Mouse (Mus musculus) forebrain, embryonic 16.5 days (tissue): Measurements from ENCODE around the gene Prkaa2. TPM values are rescaled to one million over a fixed set of nuclear protein-coding genes. Genes with fewer than 3 reads are reported as not detected.
"Not testable (repeated sequence)": the region's sequence is repeated elsewhere in the genome, so short reads cannot be mapped to it uniquely, and the experiment has no call there.

Experiments used
- ATAC-seq: fragments of 200-750 bp; cut with Nextera tagmentation; 2 replicates; pipeline ENCODE4 v1.8.0; 2017; ENCODE audit warnings: mild to moderate bottlenecking, moderate library complexity
- H3K27ac ChIP-seq: fragments of 300-500 bp; sonication (generic); 2 replicates; pipeline ENCODE4 v1.5.1; 2014; ENCODE audit warnings: low read length, control low read depth
- H3K27me3 ChIP-seq: fragments of 300-500 bp; sonication (generic); replicated peaks from 2 replicates; pipeline ENCODE4 v1.6.1; 2014; ENCODE audit warnings: low read length; ENCODE audit not compliant: control insufficient read depth, insufficient read depth
- H3K36me3 ChIP-seq: fragments of 300-500 bp; sonication (generic); 2 replicates; pipeline ENCODE4 v1.6.1; 2014; ENCODE audit not compliant: control insufficient read depth, insufficient read depth
- H3K4me1 ChIP-seq: fragments of 300-500 bp; sonication (generic); replicated peaks from 2 replicates; pipeline ENCODE4 v1.6.1; 2014; ENCODE audit warnings: low read length; ENCODE audit not compliant: control insufficient read depth, insufficient read depth
- H3K4me2 ChIP-seq: fragments of 300-500 bp; sonication (generic); 2 replicates; pipeline ENCODE4 v1.6.1; 2014; ENCODE audit warnings: mild to moderate bottlenecking, low read length, control low read depth
- H3K4me3 ChIP-seq: fragments of 300-500 bp; sonication (generic); replicated peaks from 2 replicates; pipeline ENCODE4 v1.5.1; 2014; ENCODE audit warnings: mild to moderate bottlenecking, low read length, control low read depth
- H3K9ac ChIP-seq: fragments of 300-500 bp; sonication (generic); replicated peaks from 2 replicates; pipeline ENCODE4 v1.6.1; 2014; ENCODE audit warnings: low read depth, low read length, control low read depth
- H3K9me3 ChIP-seq: fragments of 300-500 bp; sonication (generic); 2 replicates; pipeline ENCODE4 v1.6.1; 2016; ENCODE audit warnings: low read length; ENCODE audit not compliant: control insufficient read depth
- WGBS: fragments of 180-500 bp; shearing (Covaris S2); extraction: QIAGEN DNeasy Blood & Tissue Kit; methylation state at CpG from one replicate; pipeline ENCODE4 v1.1.7; 2014; 5-methylcytosine and 5-hydroxymethylcytosine counted together
- polyA plus RNA-seq: library from polyadenylated mRNA; unstranded; fragments of >200 nt; fragmentation: Nextera tagmentation; extraction: Ambion mirVana; gene quantifications from 2 replicates; pipeline ENCODE4 v1.2.1, GENCODE M21; 2015

The Prkaa2 gene
- polyA plus RNA-seq, 1 experiment from 2014 or later, result 14.4 TPM

GRCm38 (mm10) chr4:105007360-105008018, 102.2 kb downstream of the Prkaa2 start:
- Histone ChIP-seq H3K4me2 (no peak overlapping the region), H3K9me3 (no peaks in the 10 kb centered on the region), H3K4me1 (no peaks in the 10 kb centered on the region), H3K27ac (no peak overlapping the region), H3K4me3 (no peak overlapping the region), H3K36me3 (no peaks in the 10 kb centered on the region), H3K9ac (no peak overlapping the region), H3K27me3 (no peaks in the 10 kb centered on the region)
- ATAC-seq, result no peak
- WGBS, result 91% methylated on average over 4 of the region's 4 CpGs

- H3K4me1 ChIP-seq, H3K9me3 ChIP-seq, H3K27me3 ChIP-seq, H3K4me3 ChIP-seq, H3K27ac ChIP-seq, ATAC-seq, H3K4me2 ChIP-seq, H3K9ac ChIP-seq, H3K36me3 ChIP-seq: not testable (repeated sequence)
- 90% methylated on average over 11 of the region's 12 CpGs for WGBS
Observed at GRCm38 (mm10) chr4:105004649-105005048, 105.0 kb downstream of the Prkaa2 start.

DNA sequence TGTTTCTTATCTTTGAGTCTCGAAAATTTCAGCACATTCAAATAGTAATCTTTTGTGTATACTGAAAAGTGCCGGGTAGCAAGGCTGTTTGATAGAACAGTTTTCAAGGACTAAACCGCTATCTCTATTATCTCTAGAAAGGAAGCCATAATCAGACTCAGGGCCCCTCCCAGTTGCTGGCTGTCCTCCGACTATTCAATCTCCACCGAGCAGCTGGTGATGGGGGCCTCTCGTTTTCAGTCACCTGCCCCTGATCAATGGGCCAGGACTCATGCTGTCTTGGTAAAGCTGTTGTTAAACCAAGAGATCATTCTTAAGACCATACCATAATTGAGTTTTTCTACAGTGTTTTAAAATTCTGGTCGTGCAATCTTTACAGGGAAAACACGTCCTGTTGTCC, 105.6 kb downstream of the Prkaa2 start:
- Histone ChIP-seq H3K4me2 (no peak overlapping the region), H3K9me3 (no peaks in the 10 kb centered on the region), H3K27me3 (no peaks in the 10 kb centered on the region), H3K4me1 (peaks cover 7% of the 10 kb centered on the region), H3K9ac (no peak overlapping the region), H3K36me3 (no peaks in the 10 kb centered on the region), H3K27ac (no peak overlapping the region), H3K4me3 (no peak overlapping the region)
- no peak for ATAC-seq
- 60% methylated on average over 8 of the region's 8 CpGs for WGBS

DNA sequence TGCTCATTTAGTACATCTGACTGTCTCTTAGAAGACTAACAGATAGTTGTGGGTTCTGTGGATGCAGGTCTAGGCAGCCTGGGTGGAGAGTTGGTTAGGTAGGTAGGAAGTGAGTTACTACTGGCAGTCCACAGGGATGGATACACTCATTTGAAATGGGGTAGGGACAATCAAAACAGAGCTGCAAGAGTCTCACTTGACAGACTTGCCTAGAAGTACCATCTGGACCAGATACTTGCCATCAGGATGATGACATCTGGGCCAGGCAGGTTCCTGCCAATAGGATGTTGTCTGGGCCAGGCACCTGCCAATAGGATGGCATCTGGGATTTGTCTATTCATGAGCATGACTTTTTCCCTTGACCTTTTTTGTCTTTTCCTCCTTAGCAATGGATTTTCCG, 108.0 kb downstream of the Prkaa2 start:
- no peak overlapping the region for H3K9ac ChIP-seq
- no peaks in the 10 kb centered on the region for H3K36me3 ChIP-seq
- no peak for ATAC-seq
- no peak overlapping the region for H3K4me3 ChIP-seq
- H3K27me3 ChIP-seq, result no peaks in the 10 kb centered on the region
- H3K27ac ChIP-seq, result peak overlapping the region; percentile 45; the same call in 1 of the 2 replicates
- H3K4me2 ChIP-seq, result no peak overlapping the region
- H3K4me1 ChIP-seq, result peaks cover 7% of the 10 kb centered on the region
- 73% methylated on average over 1 of the region's 1 CpGs for WGBS
- no peaks in the 10 kb centered on the region for H3K9me3 ChIP-seq

DNA sequence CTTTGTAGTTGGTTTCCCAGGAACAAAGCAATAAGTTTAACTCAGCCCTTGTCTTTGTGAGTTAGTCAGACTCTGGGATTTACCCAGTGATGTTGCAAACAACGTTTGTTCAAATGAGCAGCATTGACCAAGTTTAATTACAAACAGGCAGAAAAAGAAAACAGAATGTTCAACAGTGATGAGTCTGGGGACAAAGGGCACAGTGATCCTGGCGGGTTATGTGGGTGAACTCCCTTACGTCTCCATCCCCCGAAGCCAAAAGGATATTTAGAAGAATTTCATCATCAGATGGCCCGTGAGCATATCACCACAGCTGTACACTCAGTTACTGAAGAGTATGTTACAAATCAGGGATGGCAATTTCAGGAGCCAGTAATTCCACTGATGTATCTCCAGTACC, 110.0 kb downstream of the Prkaa2 start:
- H3K9me3 ChIP-seq, result no peaks in the 10 kb centered on the region
- peaks cover 7% of the 10 kb centered on the region for H3K4me1 ChIP-seq
- no peak overlapping the region for H3K4me2 ChIP-seq
- no peak overlapping the region for H3K9ac ChIP-seq
- H3K27me3 ChIP-seq, result no peaks in the 10 kb centered on the region
- no peaks in the 10 kb centered on the region for H3K36me3 ChIP-seq
- no peak for ATAC-seq
- H3K4me3 ChIP-seq, result no peak overlapping the region
- H3K27ac ChIP-seq, result no peak overlapping the region
- WGBS, result 80% methylated on average over 5 of the region's 5 CpGs

DNA sequence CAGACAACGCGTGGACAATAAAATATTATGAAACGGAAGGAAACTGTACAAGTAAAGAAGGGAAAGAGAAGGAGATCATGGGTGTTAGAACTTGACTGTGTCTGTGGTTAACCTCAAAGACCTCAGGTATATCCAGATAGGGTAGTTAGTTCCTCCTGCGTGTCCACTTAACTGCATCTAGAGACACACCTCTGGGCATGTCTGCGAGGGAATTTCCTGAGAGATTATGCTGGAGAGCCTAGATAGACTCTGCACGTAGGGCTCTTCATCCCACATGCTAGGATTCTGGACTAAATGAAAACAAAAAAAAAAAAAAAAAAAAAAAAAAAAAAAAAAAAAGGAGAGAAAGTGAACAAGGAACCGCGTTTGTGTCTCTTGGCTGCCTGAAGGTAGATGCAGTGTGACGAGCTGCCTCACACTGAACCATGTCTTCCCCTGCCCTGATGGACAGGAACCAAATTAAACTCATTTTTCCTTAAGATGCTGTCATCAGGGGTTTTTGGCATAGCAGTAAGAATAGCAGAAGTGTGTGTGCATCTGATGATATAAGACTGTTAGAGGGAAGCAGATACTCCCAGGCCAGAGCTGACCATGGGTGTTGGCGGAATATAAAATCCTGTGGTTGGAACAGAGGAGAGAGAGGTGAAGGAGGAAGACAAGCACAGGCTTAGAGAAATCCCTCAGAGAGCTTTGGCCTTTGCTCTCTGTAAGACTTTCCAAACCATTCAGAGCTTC, 116.4 kb downstream of the Prkaa2 start:
- H3K4me1 ChIP-seq, result no peaks in the 10 kb centered on the region; the same call in 1 of the 2 replicates
- H3K9ac ChIP-seq, result no peak overlapping the region
- no peaks in the 10 kb centered on the region for H3K27me3 ChIP-seq
- H3K4me2 ChIP-seq, result no peak overlapping the region
- 91% methylated on average over 10 of the region's 10 CpGs for WGBS
- H3K9me3 ChIP-seq, result no peaks in the 10 kb centered on the region
- no peak for ATAC-seq
- no peaks in the 10 kb centered on the region for H3K36me3 ChIP-seq
- H3K27ac ChIP-seq, result no peak overlapping the region
- H3K4me3 ChIP-seq, result no peak overlapping the region

GRCm38 (mm10) chr4:104992271-104992670, 117.4 kb downstream of the Prkaa2 start:
- no peaks in the 10 kb centered on the region for H3K27me3 ChIP-seq
- H3K9me3 ChIP-seq, result no peaks in the 10 kb centered on the region
- H3K27ac ChIP-seq, result no peak overlapping the region
- H3K4me2 ChIP-seq, result no peak overlapping the region
- WGBS, result 84% methylated on average over 3 of the region's 3 CpGs
- H3K4me1 ChIP-seq, result no peaks in the 10 kb centered on the region; the same call in 1 of the 2 replicates
- H3K9ac ChIP-seq, result no peak overlapping the region
- H3K36me3 ChIP-seq, result no peaks in the 10 kb centered on the region
- no peak overlapping the region for H3K4me3 ChIP-seq
- ATAC-seq, result no peak

DNA sequence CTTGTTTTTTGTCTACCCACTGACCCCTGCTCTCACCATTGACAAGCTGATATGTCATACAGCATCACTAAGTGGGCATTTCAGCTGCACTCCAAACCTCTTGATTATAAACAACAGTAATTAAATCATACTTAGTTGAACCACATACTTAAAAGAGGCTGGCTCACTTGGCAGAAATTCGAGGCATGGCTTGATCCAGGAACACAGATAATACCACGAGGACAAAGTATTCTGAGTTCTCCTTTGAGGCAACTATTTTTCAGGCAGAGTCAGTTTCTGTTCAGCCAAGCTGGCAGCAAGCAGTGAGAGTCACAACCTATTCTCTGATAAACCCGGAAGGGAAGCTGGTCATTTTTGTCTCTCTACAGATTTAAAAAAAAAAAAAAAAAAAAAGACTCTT, 119.0 kb downstream of the Prkaa2 start:
- no peaks in the 10 kb centered on the region for H3K9me3 ChIP-seq
- no peaks in the 10 kb centered on the region for H3K36me3 ChIP-seq
- no peak overlapping the region for H3K27ac ChIP-seq
- no peaks in the 10 kb centered on the region; the same call in 1 of the 2 replicates for H3K4me1 ChIP-seq
- 65% methylated on average over 3 of the region's 3 CpGs for WGBS
- ATAC-seq, result no peak
- no peaks in the 10 kb centered on the region for H3K27me3 ChIP-seq
- H3K4me2 ChIP-seq, result no peak overlapping the region
- no peak overlapping the region for H3K9ac ChIP-seq
- no peak overlapping the region for H3K4me3 ChIP-seq

GRCm38 (mm10) chr4:104990016-104990415, 119.7 kb downstream of the Prkaa2 start:
- Histone ChIP-seq H3K36me3 (no peaks in the 10 kb centered on the region), H3K27me3 (no peaks in the 10 kb centered on the region), H3K4me1 (no peaks in the 10 kb centered on the region; the same call in 1 of the 2 replicates), H3K4me2 (no peak overlapping the region), H3K9me3 (no peaks in the 10 kb centered on the region), H3K27ac (no peak overlapping the region), H3K4me3 (no peak overlapping the region), H3K9ac (no peak overlapping the region)
- no peak for ATAC-seq
- 68% methylated on average over 6 of the region's 6 CpGs for WGBS
